Mouse (Mus musculus) Patski (cell line): ENCODE results near the gene Lurap1. TPM values are rescaled to one million over a fixed set of nuclear protein-coding genes. Genes with fewer than 3 reads are reported as not detected.

Experiments
- ATAC-seq: fragments of 100-300 bp; one replicate; pipeline ENCODE4 v1.8.0; 2021
- CTCF ChIA-PET: fragments of 350-600 bp; sonication (Branson Sonifier 250); formaldehyde crosslinking; loops from one replicate; lab custom pipeline; 2022; ENCODE audit warnings: inconsistent platforms; lab: Charles Lee
- POLR2A ChIA-PET: fragments of 350-600 bp; sonication (Branson Sonifier 250); formaldehyde crosslinking; loops from one replicate; lab custom pipeline; 2022; ENCODE audit warnings: antibody characterized with exemption, inconsistent platforms; lab: Charles Lee
- DNase-seq: peaks from one replicate; pipeline ENCODE4 v3.0.0-alpha.2; 2011; ENCODE audit warnings: low read depth, low spot score
- H3K27me3 ChIP-seq: fragments of 371-371 bp; one replicate; pipeline ENCODE4 v1.5.1; 2021
- CTCF ChIP-seq: fragments of 100-300 bp; IDR thresholded peaks from one replicate; pipeline ENCODE4 v1.5.1; 2021
- in situ Hi-C: fragments of 300-500 bp; cut with MboI; formaldehyde crosslinking; loops from 3 replicates; pipeline ENCODE4 v1.11.1; 2018; ENCODE audit warnings: low pct_unique_long_range_greater_than_20kb, mixed read lengths
- polyA plus RNA-seq: library from polyadenylated mRNA; unstranded; gene quantifications from one replicate; pipeline ENCODE4 v1.2.3, GENCODE M21; 2021

Gene Lurap1
- polyA plus RNA-seq, 1 experiment from 2014 or later, result 8.3 TPM

DNA sequence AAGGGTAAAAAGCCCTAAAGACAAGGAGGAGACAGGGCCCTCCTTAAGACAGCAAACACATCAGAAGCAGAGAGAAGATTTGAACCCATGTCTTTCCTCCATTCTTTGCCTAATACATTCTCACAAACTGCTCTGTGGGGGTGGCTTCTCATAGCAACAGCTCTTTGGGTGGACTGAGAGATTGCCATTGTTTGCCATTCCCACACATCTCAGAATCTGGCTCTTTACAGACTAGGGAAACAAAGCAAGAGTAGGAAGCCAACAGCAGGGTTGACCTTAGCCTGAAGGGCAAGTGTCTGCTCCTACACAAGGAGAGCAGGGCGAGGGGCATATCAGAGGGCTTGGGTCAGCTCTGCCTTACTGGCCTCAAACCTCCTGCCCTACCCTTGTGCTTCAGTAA lies 9.4 kb downstream of the Lurap1 start:
- ChIA-PET CTCF (no interaction called here), POLR2A (interaction anchor here (1.8 kb wide), 1 partner anchor 9 kb away, joined by 5 read pairs; the partner anchor contains the start of gene Lurap1)
- H3K27me3 ChIP-seq, result no peaks in the 10 kb centered on the region
- no peak for ATAC-seq
- in situ Hi-C loops, result no loop called here
- TF ChIP-seq CTCF, result no peak
- no peak for DNase-seq

DNA sequence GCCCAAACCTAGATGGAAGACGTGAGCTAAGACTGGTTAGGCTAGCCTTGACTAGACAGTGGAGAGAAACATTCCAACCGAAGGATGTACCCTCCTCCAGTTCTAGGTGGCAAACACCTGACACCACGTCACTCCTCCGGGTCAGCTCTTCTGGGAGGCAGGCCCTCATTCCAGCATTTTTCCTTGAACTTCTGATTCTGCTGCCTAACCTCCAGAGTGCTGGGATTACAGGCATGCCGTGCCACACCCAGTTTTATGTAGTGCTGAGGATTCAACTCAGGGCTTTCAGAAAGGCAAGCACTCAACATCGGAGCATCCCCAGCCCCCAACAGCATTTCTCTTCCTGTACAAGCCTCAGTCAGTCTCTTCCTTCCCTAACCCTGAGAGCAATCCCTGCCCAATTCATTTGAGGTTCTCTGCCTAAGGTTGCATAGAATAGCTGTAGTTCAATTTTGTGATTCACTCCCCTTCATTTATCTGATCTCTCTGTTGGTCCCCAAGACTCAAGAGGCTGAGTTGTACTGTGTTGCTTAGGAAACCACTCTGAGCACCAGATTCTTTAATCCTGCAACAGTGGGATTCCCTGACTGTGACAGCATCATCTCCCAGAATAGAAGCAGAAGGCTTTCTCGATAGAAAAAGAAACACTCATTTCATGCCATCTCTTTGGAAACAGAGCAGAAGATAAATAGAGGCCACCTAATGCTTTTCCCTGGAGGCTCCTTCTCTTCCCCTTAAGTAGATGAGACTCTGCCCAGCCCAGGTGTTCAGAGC lies 10.2 kb downstream of the Lurap1 start:
- in situ Hi-C loops, result no loop called here
- ATAC-seq (no peak), DNase-seq (no peak)
- ChIA-PET POLR2A (interaction anchor here (1.8 kb wide), 1 partner anchor 10 kb away, joined by 5 read pairs; the partner anchor contains the start of gene Lurap1), CTCF (no interaction called here)
- H3K27me3 ChIP-seq, result no peaks in the 10 kb centered on the region
- TF ChIP-seq CTCF, result no peak

DNA sequence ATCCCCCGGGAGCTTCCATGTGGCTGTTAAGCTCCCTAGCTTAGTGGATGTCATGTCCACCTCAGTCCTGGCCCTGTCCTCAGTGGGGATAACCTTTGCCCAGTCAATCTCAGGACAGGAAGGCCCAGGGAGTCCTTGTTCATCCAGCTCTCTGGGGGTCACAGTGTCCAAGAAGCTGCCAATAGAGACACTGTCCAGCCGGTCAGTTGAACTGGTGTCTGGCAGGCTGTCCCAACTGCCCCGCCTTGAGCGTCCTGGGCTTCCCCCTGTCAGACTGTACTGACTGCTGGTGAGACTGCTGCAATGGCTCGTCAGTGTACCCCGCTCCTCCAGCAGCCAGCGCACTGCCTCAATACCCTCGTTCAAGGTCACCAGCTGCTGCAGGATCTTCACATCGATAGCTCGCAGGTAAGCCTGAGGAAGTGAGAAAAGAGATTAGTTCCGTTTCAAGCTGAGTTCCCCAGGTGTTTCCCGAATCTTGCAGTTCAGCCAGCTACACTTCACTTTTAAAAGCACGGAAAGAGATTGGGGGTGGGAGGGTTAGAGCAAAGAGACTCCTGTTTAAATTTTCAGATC lies 13.6 kb downstream of the Lurap1 start:
- ChIA-PET CTCF (interaction anchor here (0.9 kb wide), 1 partner anchor 205 kb away, joined by 3 read pairs; no protein-coding TSS in a partner anchor), POLR2A (no interaction called here)
- ATAC-seq, result no peak
- H3K27me3 ChIP-seq, result no peaks in the 10 kb centered on the region
- DNase-seq, result no peak
- in situ Hi-C loops, result no loop called here
- no peak for TF ChIP-seq CTCF

DNA sequence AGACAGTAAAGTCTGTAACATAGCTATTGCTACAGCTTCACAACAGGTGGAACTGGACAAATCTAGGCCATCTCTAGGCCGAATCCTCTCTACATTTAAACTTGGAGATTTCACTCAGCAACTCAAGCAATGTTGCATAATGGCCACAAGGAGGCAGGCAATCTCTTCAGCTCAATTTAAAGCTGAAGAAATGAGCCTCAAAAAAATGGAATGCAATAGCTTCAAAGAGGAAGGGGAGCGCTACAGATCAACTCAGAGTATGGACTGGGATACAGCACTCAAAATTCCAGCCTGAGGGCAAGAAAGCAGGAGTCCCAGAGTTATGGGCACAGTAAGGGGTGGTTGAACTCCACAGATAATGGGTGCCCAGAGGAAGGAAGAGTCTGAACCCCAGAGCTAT lies 16.1 kb downstream of the Lurap1 start:
- no peaks in the 10 kb centered on the region for H3K27me3 ChIP-seq
- ChIA-PET POLR2A (no interaction called here), CTCF (interaction anchor here (0.7 to 1.4 kb wide), 2 partner anchors 41 to 468 kb away, joined by 3 to 4 read pairs; no protein-coding TSS in a partner anchor)
- peak; percentile 75 for TF ChIP-seq CTCF
- ATAC-seq, result no peak
- no peak for DNase-seq
- in situ Hi-C loops, result no loop called here

DNA sequence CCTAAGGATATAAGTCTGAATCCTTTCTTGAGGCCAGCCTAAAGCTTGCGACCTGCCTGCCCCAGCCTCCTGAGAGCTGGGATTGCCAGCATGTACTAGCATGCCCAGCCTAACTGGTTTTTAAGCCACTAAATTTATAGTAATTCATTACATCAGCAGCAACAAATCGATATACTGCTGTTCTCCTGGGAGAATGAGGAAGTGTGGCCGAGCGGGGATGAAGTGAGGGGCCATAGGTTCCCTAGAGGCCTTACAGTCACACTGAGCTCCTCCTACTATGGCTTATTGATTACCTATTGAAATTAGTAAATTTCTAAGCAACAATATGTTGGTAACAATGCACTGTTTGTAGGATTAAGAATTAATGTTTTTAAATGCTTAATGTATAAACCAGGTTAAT lies 18.0 kb downstream of the Lurap1 start:
- ChIA-PET CTCF (no interaction called here), POLR2A (no interaction called here)
- DNase-seq, result no peak
- TF ChIP-seq CTCF, result no peak
- in situ Hi-C loops, result no loop called here
- H3K27me3 ChIP-seq, result no peaks in the 10 kb centered on the region
- no peak for ATAC-seq

DNA sequence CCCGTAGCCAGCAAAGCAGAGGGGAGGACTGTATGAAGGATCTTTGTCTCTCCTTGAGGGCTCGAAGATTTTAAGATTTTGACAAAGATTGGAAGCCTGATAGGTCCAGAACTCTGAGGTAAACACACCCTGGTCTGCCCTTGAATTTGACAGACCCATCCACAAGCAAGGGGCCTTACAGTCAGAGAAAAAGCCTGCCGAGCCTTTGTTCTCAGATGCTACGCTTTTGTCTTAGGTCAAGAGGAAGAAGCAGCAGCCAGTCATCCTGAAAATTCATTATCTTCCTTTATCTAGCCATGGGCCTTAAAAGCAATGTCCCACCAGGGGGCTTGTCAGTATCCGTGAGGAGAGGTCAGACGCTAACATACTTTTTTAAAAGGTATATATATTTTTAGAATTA lies 23.2 kb downstream of the Lurap1 start:
- in situ Hi-C loops, result no loop called here
- no peaks in the 10 kb centered on the region for H3K27me3 ChIP-seq
- DNase-seq (no peak), ATAC-seq (no peak)
- POLR2A ChIA-PET, result no interaction called here
- CTCF ChIA-PET, result no interaction called here
- TF ChIP-seq CTCF, result no peak

DNA sequence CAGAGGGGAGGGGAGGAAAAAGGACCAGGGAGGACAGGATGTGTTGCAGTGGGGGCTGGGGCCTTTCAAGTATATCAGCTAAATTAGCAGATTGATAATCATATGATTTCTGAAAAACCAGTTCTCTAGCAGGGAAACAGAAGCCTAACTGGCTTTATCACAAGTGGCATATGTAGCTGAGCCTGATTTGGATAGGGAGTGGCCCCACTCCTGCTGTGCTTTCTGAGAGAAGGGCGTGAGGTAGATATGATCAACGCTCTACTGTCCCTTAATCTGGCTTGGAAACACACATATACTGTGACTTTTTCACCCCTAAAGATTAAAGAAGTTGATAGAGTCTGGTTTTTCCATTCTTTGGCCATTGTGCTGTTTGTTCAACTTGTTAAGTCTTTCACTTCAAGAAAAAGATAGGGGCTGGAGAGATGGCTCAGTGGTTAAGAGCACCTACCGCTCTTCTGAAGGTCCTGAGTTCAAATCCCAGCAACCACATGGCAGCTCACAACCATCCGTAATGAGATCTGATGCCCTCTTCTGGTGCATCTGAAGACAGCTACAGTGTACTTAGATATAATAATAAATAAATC lies 25.2 kb downstream of the Lurap1 start:
- POLR2A ChIA-PET, result no interaction called here
- DNase-seq, result no peak
- in situ Hi-C loops, result no loop called here
- no peak for TF ChIP-seq CTCF
- no peak for ATAC-seq
- H3K27me3 ChIP-seq, result no peaks in the 10 kb centered on the region
- CTCF ChIA-PET, result no interaction called here

DNA sequence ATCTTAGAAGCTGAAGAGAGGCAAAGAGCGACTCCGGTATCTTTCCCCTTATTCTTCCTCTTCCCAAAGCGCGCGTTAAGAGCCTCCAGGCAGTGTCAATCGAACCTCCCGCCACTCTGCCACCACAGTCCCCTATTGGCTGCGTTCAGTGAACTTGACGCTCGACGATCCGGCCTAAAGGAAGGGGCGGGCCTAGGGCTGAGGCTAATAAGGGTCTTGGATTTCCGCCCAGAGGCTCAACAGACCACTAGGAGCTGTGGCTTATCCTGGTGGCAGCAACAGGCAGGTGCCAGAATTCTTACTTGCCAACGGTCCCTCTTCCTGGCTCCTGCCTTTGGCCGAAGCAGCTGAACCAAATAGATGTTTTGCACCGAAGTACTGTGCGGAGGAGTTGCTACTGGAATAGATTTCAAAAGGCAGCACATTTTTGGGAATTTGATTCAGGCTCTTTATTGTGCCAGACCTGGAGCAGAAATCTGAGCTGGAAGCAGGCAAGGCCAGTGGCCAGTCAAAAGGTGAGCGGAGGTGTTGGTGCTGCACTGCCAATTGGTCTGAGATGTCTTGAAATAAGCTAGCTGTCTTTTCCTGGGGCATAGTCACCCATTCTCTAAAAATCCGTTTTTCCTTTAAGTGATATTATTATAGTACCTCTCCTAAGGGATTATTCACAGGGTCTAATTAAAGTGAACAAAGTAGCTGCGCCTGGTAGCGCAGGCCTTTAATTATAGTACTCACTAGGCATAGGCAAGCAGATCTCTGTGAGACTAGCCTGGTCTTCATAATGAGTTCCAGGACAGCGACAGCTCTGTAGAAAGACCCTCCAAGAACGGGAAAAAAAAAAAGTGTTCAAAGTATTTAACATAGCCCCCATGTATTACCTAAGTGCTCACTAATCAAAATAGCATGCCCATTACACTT lies 27.3 kb downstream of the Lurap1 start, which contains the start of the genes Rad54l and Pomgnt1:
Gene Rad54l, minus strand, starts transcription at position 89 of the 918 bp plus-strand sequence.
Gene Pomgnt1, plus strand, starts transcription at position 239 of the 918 bp plus-strand sequence.
- DNase-seq (peak; percentile 55), ATAC-seq (peak; percentile 86)
- ChIA-PET POLR2A (interaction anchor here (0.6 to 0.7 kb wide), 3 partner anchors 29 to 413 kb away, joined by 3 read pairs; no protein-coding TSS in a partner anchor), CTCF (interaction anchor here (1.3 kb wide), 1 partner anchor 34 kb away, joined by 3 read pairs; no protein-coding TSS in a partner anchor)
- no peaks in the 10 kb centered on the region for H3K27me3 ChIP-seq
- in situ Hi-C loops, result no loop called here
- no peak for TF ChIP-seq CTCF

DNA sequence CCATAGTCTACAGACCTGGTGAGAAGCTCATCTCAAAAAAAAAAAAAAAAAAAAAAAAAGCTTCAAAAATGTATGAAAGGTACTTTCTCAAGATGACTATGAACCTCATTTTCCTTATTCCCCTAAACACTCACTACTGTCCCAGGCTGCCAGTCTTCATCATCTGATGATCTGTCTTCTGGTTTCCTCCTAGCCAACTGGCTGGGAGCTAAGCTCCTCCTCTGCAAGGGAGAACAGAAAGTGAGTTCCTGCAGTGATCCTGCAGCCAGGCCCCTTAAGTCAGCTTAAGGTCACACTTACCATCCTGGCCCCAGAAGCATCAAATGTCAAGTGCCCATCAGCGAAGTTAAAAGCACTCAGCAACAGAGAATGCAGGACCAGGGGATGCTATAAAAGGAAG lies 28.4 kb downstream of the Lurap1 start:
- H3K27me3 ChIP-seq, result no peaks in the 10 kb centered on the region
- ChIA-PET POLR2A (no interaction called here), CTCF (no interaction called here)
- in situ Hi-C loops, result no loop called here
- DNase-seq (no peak), ATAC-seq (no peak)
- no peak for TF ChIP-seq CTCF

DNA sequence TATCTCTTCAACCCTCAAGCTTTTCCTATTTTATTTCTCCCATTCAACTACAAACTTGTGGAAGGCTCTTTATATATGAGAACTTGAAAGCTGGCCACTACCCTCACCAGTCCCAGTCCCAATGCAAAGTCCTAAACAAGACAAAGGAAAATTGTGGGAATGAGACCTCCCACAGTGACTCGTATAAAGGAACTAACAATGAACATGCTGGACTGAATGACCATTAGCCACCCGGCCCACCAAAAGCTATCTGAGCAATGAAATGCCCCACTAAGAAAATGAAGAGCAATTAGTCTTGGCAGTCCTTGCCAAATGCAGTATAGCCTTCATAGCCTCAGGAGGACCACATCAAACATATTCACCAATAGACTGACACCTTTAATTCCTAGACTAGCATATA lies 39.7 kb downstream of the Lurap1 start:
- in situ Hi-C loops, result no loop called here
- DNase-seq, result no peak
- CTCF ChIA-PET, result no interaction called here
- no peaks in the 10 kb centered on the region for H3K27me3 ChIP-seq
- TF ChIP-seq CTCF, result no peak
- POLR2A ChIA-PET, result no interaction called here
- no peak for ATAC-seq
